Mouse (Mus musculus): ENCODE measurements around the gene Tspan17.

- TF ChIP-seq CTCF (IDR thresholded peaks at IDR 0.05; ENCODE audit: borderline replicate concordance, extremely low read depth, insufficient read depth, insufficient read length) (peak; percentile 45), POLR2A (IDR thresholded peaks at IDR 0.05; ENCODE audit: borderline replicate concordance, extremely low read depth, insufficient read depth, insufficient read length, poor library complexity, severe bottlenecking) (no peak)
Observed at GRCm38 (mm10) chr13:54803010-54803409, 13.8 kb downstream of the Tspan17 start.
